Mouse (Mus musculus): Measurements from ENCODE around the gene Six4. TPM values are rescaled to one million over a fixed set of nuclear protein-coding genes. Genes with fewer than 3 reads are reported as not detected.

The Six4 gene
- polyA plus RNA-seq, 1 experiment from 2014 or later = not detected

- ATAC-seq (peak; percentile 61), DNase-seq (no peak)
- Histone ChIP-seq H3K36me3 (replicated peaks; ENCODE audit: insufficient read depth, low read length) (no peaks in the 10 kb centered on the region), H3K9me3 (ENCODE audit: low read length) (no peaks in the 10 kb centered on the region), H3K4me1 (ENCODE audit: insufficient read depth) (no peaks in the 10 kb centered on the region), H3K9ac (replicated peaks) (no peak overlapping the region), H3K27me3 (ENCODE audit: insufficient read depth, low read length) (no peaks in the 10 kb centered on the region), H3K4me3 (ENCODE audit: low read depth, low read length) (no peak overlapping the region), H3K27ac (ENCODE audit: low read depth) (peak overlapping the region; percentile 39; the same call in 1 of the 2 replicates), H3K4me2 (ENCODE audit: low read depth, low read length) (no peak overlapping the region)
- WGBS (ENCODE audit: insufficient replicate concordance) = 62% methylated on average over 2 of the region's 2 CpGs
- no peak for TF ChIP-seq CTCF (IDR thresholded peaks at IDR 0.05; ENCODE audit: low read depth)
- TF ChIP-seq EP300 (IDR thresholded peaks at IDR 0.05; ENCODE audit: low read depth) = no peak
Measured at GRCm38 (mm10) chr12:73094189-73094588, 19.1 kb downstream of the Six4 start.

DNA sequence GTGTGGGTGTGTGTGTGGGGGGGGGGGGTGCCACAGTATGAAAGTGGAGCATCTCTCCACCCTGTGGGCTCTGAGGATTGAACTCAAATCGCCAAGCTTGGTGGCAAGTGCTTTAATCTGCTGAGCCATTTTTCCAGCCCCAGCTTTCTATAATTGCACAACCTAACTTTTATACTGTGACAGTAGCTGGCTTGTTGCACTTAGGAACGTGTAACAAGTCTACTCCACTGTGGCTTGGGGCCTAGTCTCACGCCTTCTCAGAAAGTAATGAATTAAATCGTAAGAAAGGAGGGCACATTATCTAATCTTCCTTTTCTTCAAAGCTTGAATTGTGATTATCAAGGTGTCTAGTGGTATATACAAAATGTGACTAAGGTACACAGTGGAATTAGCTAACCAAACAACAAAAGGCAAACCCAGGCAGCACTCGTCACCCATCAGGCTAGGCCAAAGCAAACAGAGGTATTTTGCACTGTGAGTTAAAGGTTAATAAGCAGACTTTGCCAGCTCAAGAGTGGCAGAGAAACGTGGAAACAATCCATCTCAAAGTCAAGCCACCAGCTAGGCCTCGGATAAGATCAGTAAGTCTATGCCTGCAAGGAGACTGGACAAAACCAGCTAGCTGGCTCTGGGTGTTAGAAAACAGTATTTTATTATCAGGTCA lies 22.5 kb downstream of the Six4 start:
- no peak overlapping the region for H3K4me3 ChIP-seq (ENCODE audit: low read depth, low read length)
- no peaks in the 10 kb centered on the region for H3K36me3 ChIP-seq (replicated peaks; ENCODE audit: insufficient read depth, low read length)
- H3K27ac ChIP-seq (ENCODE audit: low read depth) = peak overlapping the region; percentile 78
- DNase-seq (no peak), ATAC-seq (peak; percentile 88)
- TF ChIP-seq CTCF (IDR thresholded peaks at IDR 0.05; ENCODE audit: low read depth) = no peak
- TF ChIP-seq EP300 (IDR thresholded peaks at IDR 0.05; ENCODE audit: low read depth) = no peak
- 0 out of 2 replicates have a peak, but pooled peaks cover 2% of the 10 kb centered on the region for H3K4me1 ChIP-seq (ENCODE audit: insufficient read depth)
- no peak overlapping the region for H3K9ac ChIP-seq (replicated peaks)
- 52% methylated on average over 7 of the region's 7 CpGs for WGBS (ENCODE audit: insufficient replicate concordance)
- no peaks in the 10 kb centered on the region for H3K27me3 ChIP-seq (ENCODE audit: insufficient read depth, low read length)
- H3K4me2 ChIP-seq (ENCODE audit: low read depth, low read length) = no peak overlapping the region
- no peaks in the 10 kb centered on the region for H3K9me3 ChIP-seq (ENCODE audit: low read length)

GRCm38 (mm10) chr12:73088911-73089310 lies 24.3 kb downstream of the Six4 start:
- ATAC-seq = peak; percentile 62
- Histone ChIP-seq H3K36me3 (replicated peaks; ENCODE audit: insufficient read depth, low read length) (no peaks in the 10 kb centered on the region), H3K4me2 (ENCODE audit: low read depth, low read length) (no peak overlapping the region), H3K9me3 (ENCODE audit: low read length) (no peaks in the 10 kb centered on the region), H3K9ac (replicated peaks) (no peak overlapping the region), H3K27ac (ENCODE audit: low read depth) (no peak overlapping the region), H3K4me1 (ENCODE audit: insufficient read depth) (0 out of 2 replicates have a peak, but pooled peaks cover 2% of the 10 kb centered on the region), H3K4me3 (ENCODE audit: low read depth, low read length) (no peak overlapping the region), H3K27me3 (ENCODE audit: insufficient read depth, low read length) (no peaks in the 10 kb centered on the region)
- TF ChIP-seq CTCF (IDR thresholded peaks at IDR 0.05; ENCODE audit: low read depth) (no peak), EP300 (IDR thresholded peaks at IDR 0.05; ENCODE audit: low read depth) (no peak; the same call in 1 of the 2 replicates)
- 40% methylated on average over 5 of the region's 5 CpGs for WGBS (ENCODE audit: insufficient replicate concordance)
- peak; percentile 49 for DNase-seq

DNA sequence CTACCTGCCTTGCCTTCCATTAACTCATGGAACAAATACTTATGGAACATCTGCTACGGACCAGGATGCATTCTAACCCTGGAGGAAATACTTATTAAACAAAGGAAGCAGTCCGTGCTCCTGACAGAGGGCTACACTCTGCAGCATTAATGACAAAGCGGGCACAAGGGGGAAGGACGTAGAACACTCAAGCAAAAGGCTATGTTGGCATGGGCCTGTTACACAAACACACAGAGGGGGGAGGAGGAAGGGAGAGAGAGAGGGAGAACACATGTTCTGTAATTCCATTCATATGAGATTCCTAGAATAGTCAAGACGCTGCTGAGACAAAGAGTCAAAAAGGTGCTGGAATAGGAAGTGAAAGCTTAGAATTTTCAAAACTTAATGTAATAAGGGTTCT lies 24.8 kb downstream of the Six4 start:
- TF ChIP-seq CTCF (IDR thresholded peaks at IDR 0.05; ENCODE audit: low read depth) (no peak), EP300 (IDR thresholded peaks at IDR 0.05; ENCODE audit: low read depth) (no peak)
- Histone ChIP-seq H3K27me3 (ENCODE audit: insufficient read depth, low read length) (no peaks in the 10 kb centered on the region), H3K4me3 (ENCODE audit: low read depth, low read length) (no peak overlapping the region), H3K4me2 (ENCODE audit: low read depth, low read length) (no peak overlapping the region), H3K4me1 (ENCODE audit: insufficient read depth) (0 out of 2 replicates have a peak, but pooled peaks cover 2% of the 10 kb centered on the region), H3K27ac (ENCODE audit: low read depth) (no peak overlapping the region), H3K36me3 (replicated peaks; ENCODE audit: insufficient read depth, low read length) (no peaks in the 10 kb centered on the region), H3K9me3 (ENCODE audit: low read length) (no peaks in the 10 kb centered on the region), H3K9ac (replicated peaks) (no peak overlapping the region)
- WGBS (ENCODE audit: insufficient replicate concordance) = 58% methylated on average over 5 of the region's 5 CpGs
- no peak for DNase-seq
- ATAC-seq = no peak

- Histone ChIP-seq H3K9me3 (ENCODE audit: low read length) (no peaks in the 10 kb centered on the region), H3K9ac (replicated peaks) (no peak overlapping the region), H3K36me3 (replicated peaks; ENCODE audit: insufficient read depth, low read length) (no peaks in the 10 kb centered on the region), H3K27me3 (ENCODE audit: insufficient read depth, low read length) (no peaks in the 10 kb centered on the region), H3K27ac (ENCODE audit: low read depth) (no peak overlapping the region), H3K4me2 (ENCODE audit: low read depth, low read length) (no peak overlapping the region), H3K4me3 (ENCODE audit: low read depth, low read length) (no peak overlapping the region), H3K4me1 (ENCODE audit: insufficient read depth) (0 out of 2 replicates have a peak, but pooled peaks cover 2% of the 10 kb centered on the region)
- DNase-seq (no peak), ATAC-seq (no peak)
- no peak for TF ChIP-seq EP300 (IDR thresholded peaks at IDR 0.05; ENCODE audit: low read depth)
- TF ChIP-seq CTCF (IDR thresholded peaks at IDR 0.05; ENCODE audit: low read depth) = no peak
- WGBS (ENCODE audit: insufficient replicate concordance) = 88% methylated on average over 7 of the region's 7 CpGs
Measured at GRCm38 (mm10) chr12:73087086-73087485, 26.2 kb downstream of the Six4 start.

DNA sequence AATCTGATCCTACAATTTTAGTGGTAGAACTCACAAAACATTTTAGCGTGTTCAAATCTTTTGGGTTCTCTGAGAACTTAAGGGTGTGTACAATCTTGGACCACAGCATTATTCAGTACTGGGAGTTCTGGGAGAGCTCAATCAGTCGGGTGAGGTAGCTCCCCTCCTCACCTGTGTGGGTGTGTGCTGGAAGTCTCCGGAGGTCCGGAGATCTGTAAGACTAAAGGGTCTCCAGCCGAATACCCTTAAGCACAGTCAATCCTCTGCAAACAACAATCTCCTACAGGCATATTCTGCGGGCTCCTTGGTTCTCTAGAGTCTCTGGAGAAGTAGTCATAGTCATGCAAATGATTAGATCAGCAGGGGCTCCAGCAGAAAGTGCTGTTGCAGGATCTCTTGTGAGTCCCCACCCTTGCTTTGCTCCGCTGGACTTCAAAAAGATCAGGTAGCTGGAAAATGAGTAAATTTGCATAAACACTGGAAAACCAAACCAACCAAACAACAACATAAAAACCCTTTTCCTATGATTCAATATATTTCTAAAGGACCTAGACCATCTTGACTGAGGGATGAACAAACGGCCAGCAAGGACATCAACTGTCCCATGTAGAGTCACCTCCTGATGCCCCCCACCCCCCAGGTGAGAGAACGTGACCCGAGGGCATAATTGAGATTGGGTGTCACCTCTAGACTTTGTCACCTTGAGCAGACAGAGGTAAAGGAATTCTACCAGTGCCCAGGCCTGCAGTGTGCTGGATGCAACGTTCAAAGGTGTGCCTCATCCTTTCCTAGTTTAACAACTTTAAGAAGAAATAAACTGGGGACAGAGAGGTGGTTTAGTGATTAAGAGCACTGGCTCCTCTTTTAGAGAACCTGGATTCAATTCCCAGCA lies 27.3 kb downstream of the Six4 start:
- Histone ChIP-seq H3K4me2 (ENCODE audit: low read depth, low read length) (no peak overlapping the region), H3K36me3 (replicated peaks; ENCODE audit: insufficient read depth, low read length) (no peaks in the 10 kb centered on the region), H3K27ac (ENCODE audit: low read depth) (no peak overlapping the region), H3K9me3 (ENCODE audit: low read length) (no peaks in the 10 kb centered on the region), H3K4me1 (ENCODE audit: insufficient read depth) (0 out of 2 replicates have a peak, but pooled peaks cover 2% of the 10 kb centered on the region), H3K9ac (replicated peaks) (no peak overlapping the region), H3K4me3 (ENCODE audit: low read depth, low read length) (no peak overlapping the region), H3K27me3 (ENCODE audit: insufficient read depth, low read length) (no peaks in the 10 kb centered on the region)
- no peak for TF ChIP-seq CTCF (IDR thresholded peaks at IDR 0.05; ENCODE audit: low read depth)
- TF ChIP-seq EP300 (IDR thresholded peaks at IDR 0.05; ENCODE audit: low read depth) = no peak
- DNase-seq = no peak
- WGBS (ENCODE audit: insufficient replicate concordance) = 43% methylated on average over 11 of the region's 11 CpGs
- no peak for ATAC-seq

All from liver, postnatal 0 days (tissue).